ENCODE assay signal across 9 mouse cellular contexts in the genomic region with DNA sequence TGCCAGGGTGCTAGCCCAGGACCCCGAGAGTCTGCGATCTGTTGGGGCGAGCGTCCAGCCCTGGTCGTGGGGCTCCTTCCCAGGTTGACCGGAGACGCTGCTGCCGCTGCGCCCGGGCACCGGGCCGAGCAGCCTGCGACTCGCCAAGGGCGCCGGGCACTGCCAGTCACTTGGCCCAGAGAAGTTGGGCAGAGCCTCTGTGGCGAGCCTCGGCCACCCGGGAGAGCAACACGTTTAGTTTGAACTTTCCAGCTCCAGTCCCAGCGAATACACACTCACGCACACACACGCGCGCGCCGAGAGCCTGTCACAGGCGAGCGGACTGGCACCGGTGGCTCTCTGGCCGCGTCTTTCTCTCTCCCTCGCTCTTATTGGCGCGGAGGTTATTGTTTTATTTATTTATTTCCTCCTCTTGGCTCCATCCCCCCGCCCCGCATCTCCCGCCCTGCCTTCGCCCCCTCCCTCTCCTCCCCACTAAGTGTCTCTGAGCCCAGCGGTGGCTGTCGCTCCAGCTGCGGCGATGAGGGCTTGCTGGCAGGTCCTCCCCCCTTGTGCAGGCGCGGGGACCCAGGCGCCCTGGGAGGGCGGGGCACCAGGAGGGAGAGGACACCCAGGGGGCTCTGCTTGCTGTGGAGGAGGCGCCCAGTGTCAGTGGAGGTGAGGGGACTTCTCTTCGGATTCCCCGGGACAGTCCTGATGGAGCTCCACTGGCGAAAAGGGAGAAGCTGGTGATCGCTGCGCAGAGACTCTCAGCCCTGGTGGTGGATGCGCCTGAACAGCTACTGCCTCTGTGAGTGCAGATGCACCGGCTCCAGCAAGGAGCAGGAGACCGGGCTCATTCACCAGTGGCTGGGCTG.
DNase-seq lines count a peak whose midpoint lies in the region; ATAC-seq lines count a peak whose summit lies in the region.
"Had no signal": no experiment of that assay in that cellular context is flagged by ENCODE, and none has a peak within 500 bp of the region (broad histone marks: within the 10 kb centered on the region; RNA-seq: fewer than 3 reads in every experiment).

No protein-coding gene starts in this region.

- H3K9me3 ChIP-seq in lung, embryonic 16.5 days (ENCODE audit: control insufficient read depth, low read length): no peaks in the 10 kb centered on the region
- H3K9me3 ChIP-seq in heart, embryonic 12.5 days (replicated peaks): no peaks in the 10 kb centered on the region
- no peaks in the 10 kb centered on the region for H3K9me3 ChIP-seq in midbrain, embryonic 15.5 days

- ATAC-seq in lung, embryonic 16.5 days (ENCODE audit: low read depth): peak; percentile 51
- ATAC-seq in heart, embryonic 12.5 days (ENCODE audit: insufficient number of reproducible peaks, low FRiP score): peak; percentile 48
- ATAC-seq in midbrain, embryonic 15.5 days (replicated peaks): peak; percentile 91

- WGBS in lung, embryonic 16.5 days: under 1% methylated on average over 53 of the region's 56 CpGs
- WGBS in heart, embryonic 12.5 days: under 1% methylated on average over 53 of the region's 56 CpGs
- WGBS in midbrain, embryonic 15.5 days: under 1% methylated on average over 56 of the region's 56 CpGs

- 0 out of 2 replicates have a peak overlapping the region, but pooled peaks have one; percentile 17 for H3K9ac ChIP-seq in lung, embryonic 16.5 days (ENCODE audit: low read length)
- H3K9ac ChIP-seq in heart, embryonic 12.5 days: peak overlapping the region; percentile 51
- H3K9ac ChIP-seq in midbrain, embryonic 15.5 days: peak overlapping the region; percentile 67

- no peaks in the 10 kb centered on the region for H3K36me3 ChIP-seq in lung, embryonic 16.5 days (ENCODE audit: control insufficient read depth, insufficient read depth, low read length)
- H3K36me3 ChIP-seq in heart, embryonic 12.5 days: no peaks in the 10 kb centered on the region
- no peaks in the 10 kb centered on the region for H3K36me3 ChIP-seq in midbrain, embryonic 15.5 days (replicated peaks)

- H3K27ac ChIP-seq in lung, embryonic 16.5 days (ENCODE audit: low read length): no peak overlapping the region
- no peak overlapping the region for H3K27ac ChIP-seq in heart, embryonic 12.5 days (ENCODE audit: poor library complexity, severe bottlenecking)
- peak overlapping the region; percentile 87 for H3K27ac ChIP-seq in midbrain, embryonic 15.5 days
- H3K27ac ChIP-seq: macrophage had no signal

- peak overlapping the region; percentile 53 for H3K4me3 ChIP-seq in lung, embryonic 16.5 days (ENCODE audit: low read length)
- peak overlapping the region; percentile 57 for H3K4me3 ChIP-seq in heart, embryonic 12.5 days
- H3K4me3 ChIP-seq in midbrain, embryonic 15.5 days: peak overlapping the region; percentile 70

- DNase-seq in lung, postnatal 36 days: no peak
- DNase-seq in embryo, embryonic 11 days: peak; percentile 67
- peak; percentile 32 for DNase-seq in left cerebral cortex, adult 11 months (ENCODE audit: low spot score)
- peak; percentile 2 for DNase-seq in yolk sac, embryonic 10.5 days (ENCODE audit: low spot score)
- no peak for DNase-seq in natural killer cell, adult 2 months (ENCODE audit: low spot score in 2 of 2)

- peaks cover 6% of the 10 kb centered on the region; the same call in 1 of the 2 replicates for H3K4me1 ChIP-seq in lung, embryonic 16.5 days (replicated peaks; ENCODE audit: control insufficient read depth, insufficient read depth, low read length)
- H3K4me1 ChIP-seq in heart, embryonic 12.5 days (replicated peaks): peaks cover 7% of the 10 kb centered on the region
- peaks cover 14% of the 10 kb centered on the region for H3K4me1 ChIP-seq in midbrain, embryonic 15.5 days

- H3K4me2 ChIP-seq in lung, embryonic 16.5 days (ENCODE audit: low read depth, low read length): peak overlapping the region; percentile 94
- H3K4me2 ChIP-seq in heart, embryonic 12.5 days: peak overlapping the region; percentile 97
- H3K4me2 ChIP-seq in midbrain, embryonic 15.5 days: peak overlapping the region; percentile 88

- peaks cover 25% of the 10 kb centered on the region for H3K27me3 ChIP-seq in lung, embryonic 16.5 days (ENCODE audit: control insufficient read depth, insufficient read depth, low read depth, low read length)
- H3K27me3 ChIP-seq in heart, embryonic 12.5 days (replicated peaks): peaks cover 18% of the 10 kb centered on the region
- no peaks in the 10 kb centered on the region for H3K27me3 ChIP-seq in midbrain, embryonic 15.5 days (replicated peaks)

Comparison
In these comparisons a context has a peak if more than half of its experiments do, and no peak if none do; other contexts are left out.
1. H3K9ac ChIP-seq: peak in every context shown above with its lines; median percentile 67 in midbrain, embryonic 15.5 days; 51 in heart, embryonic 12.5 days; 17 in lung, embryonic 16.5 days.
2. DNase-seq: peak in embryo, embryonic 11 days (single experiment), left cerebral cortex, adult 11 months (single experiment) and yolk sac, embryonic 10.5 days (single experiment); none in lung, postnatal 36 days (single experiment) and natural killer cell, adult 2 months (0 of 2).
3. Peak in every context shown above with its lines, with median percentiles within 50 percentile points of each other: ATAC-seq, H3K4me2 ChIP-seq and H3K4me3 ChIP-seq.